Mouse (Mus musculus): ENCODE results near the gene Tnfrsf21.

Gene Tnfrsf21

GRCm38 (mm10) chr17:43130115-43130869, 113.9 kb downstream of the Tnfrsf21 start:
- DNase-seq (ENCODE audit: low spot score in 2 of 2), result no peak

- DNase-seq (ENCODE audit: low spot score in 2 of 2), result no peak
These were observed 114.5 kb downstream of the Tnfrsf21 start for GRCm38 (mm10) chr17:43130870-43131264.

GRCm38 (mm10) chr17:43132477-43132876, 116.1 kb downstream of the Tnfrsf21 start:
- DNase-seq (ENCODE audit: low spot score in 2 of 2), result no peak

GRCm38 (mm10) chr17:43133106-43133505, 116.8 kb downstream of the Tnfrsf21 start:
- no peak for DNase-seq (ENCODE audit: low spot score in 2 of 2)

GRCm38 (mm10) chr17:43134991-43135390, 118.6 kb downstream of the Tnfrsf21 start:
- DNase-seq (ENCODE audit: low spot score in 2 of 2), result no peak

GRCm38 (mm10) chr17:43135398-43136265, 119.3 kb downstream of the Tnfrsf21 start:
- no peak for DNase-seq (ENCODE audit: low spot score in 2 of 2)

GRCm38 (mm10) chr17:43136720-43137119, 120.4 kb downstream of the Tnfrsf21 start:
- DNase-seq (ENCODE audit: low spot score in 2 of 2), result no peak

- no peak for DNase-seq (ENCODE audit: low spot score in 2 of 2)
These were observed 121.5 kb downstream of the Tnfrsf21 start for GRCm38 (mm10) chr17:43137838-43138237.

- DNase-seq (ENCODE audit: low spot score in 2 of 2), result no peak
These were observed 122.0 kb downstream of the Tnfrsf21 start for GRCm38 (mm10) chr17:43138356-43138755.
